Mouse (Mus musculus) bone marrow, adult 2 months (tissue): ENCODE results near the gene Gabrb1.

Source experiments
- CTCF ChIP-seq: fragments of 200-500 bp; IDR thresholded peaks from 2 replicates; pipeline ENCODE4 v1.5.1; 2011; ENCODE audit warnings: low read length, control low read depth; ENCODE audit not compliant: control insufficient read depth, insufficient read depth
- POLR2A ChIP-seq: fragments of 200-500 bp; IDR thresholded peaks from 2 replicates; pipeline ENCODE4 v1.6.1; 2011; ENCODE audit warnings: low read depth, mild to moderate bottlenecking, control low read depth, low read length, borderline replicate concordance; ENCODE audit not compliant: control insufficient read depth

DNA sequence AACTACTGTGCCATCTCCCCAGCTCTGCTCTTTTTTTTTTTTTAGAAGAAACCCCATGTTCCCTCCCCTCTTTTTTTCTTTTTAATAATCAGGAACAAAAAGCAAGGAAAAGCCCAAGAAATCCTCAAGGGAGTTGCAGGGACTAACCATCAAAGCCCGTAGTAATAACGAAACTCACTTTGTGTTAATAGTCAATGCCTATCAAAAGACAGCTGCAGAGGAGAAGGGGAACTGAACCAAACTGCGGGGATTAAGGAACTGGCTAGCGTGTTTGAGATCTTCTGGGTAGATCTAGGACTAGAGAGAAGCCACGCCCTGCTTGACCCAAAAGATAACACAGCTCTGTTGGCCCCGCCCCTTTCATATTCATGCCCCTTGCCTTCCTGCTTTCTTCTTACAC lies 526.0 kb downstream of the Gabrb1 start:
- TF ChIP-seq POLR2A (no peak), CTCF (no peak)
